Mouse (Mus musculus) spleen, postnatal 10 days (tissue): ENCODE results near the gene Lrrc66.

Experiments
- DNase-seq, 2 experiments: peaks; one replicate each; pipeline ENCODE4 v3.0.0; 2021 to 2022; ENCODE audit warnings: low spot score in 2 of 2

The Lrrc66 gene

DNA sequence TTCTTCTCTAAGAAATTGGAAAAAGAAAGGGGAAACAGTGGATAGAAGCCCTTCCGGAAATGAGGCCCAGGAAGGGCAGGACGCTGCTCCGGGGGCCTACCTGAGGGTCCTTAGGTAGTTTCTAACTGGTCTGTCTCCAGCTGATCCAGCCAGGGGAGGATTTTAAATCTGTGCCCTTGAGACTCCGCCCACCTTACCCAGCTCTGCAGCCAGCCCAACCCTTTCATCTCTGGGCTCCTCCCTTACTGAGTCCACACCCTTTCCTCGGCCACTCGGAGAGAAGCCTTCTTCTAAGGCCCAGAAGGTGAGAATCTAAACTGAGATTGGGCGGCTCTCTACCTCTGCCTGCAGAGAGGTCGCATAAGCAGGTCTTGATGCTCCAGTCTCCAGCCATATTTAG lies at the start of gene Lrrc66:
TSS of gene Lrrc66 (minus strand) at position 236 of the 400 bp plus-strand sequence.
- DNase-seq: no peak

DNA sequence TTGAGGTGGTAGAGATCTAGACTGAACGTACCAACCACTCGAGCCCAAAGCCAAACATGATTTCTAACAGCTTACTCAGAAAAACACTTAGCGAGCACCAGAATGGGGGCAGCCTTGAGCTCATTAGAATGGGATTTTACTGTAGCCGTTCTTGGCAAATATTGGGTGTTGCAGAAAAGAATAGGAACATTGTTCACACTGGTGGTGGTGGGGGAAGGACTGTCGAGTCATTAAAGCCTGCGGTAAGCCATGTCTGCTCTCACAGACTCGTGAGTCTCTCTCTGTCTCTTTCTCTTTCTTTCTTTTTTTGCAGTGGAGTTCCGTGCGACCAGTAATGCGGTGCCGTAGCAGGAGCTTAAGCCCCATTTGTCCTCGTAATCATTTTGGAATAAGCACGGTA lies 44.3 kb upstream of the Lrrc66 start:
- DNase-seq: no peak

DNA sequence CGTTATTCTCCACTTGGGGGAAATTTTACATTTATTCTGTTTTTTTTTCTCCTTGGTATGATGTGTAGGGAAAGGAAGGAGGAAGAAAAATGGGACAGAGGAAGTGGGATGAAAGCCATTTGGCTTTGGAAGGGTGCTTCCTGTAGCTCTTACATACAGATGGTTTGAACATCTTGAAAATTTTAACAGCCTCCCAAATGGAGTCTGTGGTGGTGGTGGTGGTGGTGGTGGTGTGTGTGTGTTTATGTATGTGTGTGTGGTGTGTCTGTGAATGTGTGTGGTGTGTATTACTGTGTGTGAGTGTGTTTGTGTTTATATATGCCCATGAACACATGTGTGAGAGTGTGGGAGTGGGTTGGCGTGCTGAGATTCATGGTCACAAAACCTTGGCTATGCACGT lies 43.3 kb upstream of the Lrrc66 start:
- no peak for DNase-seq

DNA sequence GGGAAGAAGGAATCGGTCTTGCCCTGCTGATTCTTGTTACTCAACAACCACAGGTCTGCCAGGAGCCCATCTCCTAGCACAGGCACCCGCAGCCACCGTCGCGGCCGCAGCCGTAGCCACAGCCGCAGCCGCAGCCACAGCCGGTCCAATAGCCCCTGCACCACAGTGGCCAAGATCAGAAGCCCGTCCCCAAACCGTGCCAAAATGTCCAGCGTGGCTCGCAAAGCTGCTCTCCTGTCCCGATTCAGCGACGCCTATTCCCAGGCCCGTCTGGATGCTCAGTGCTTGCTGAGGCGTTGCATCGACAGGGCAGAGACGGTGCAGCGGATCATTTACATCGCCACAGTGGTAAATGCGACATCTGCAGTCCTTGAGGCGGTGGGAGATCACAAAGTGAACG lies 37.1 kb upstream of the Lrrc66 start:
- no peak for DNase-seq

DNA sequence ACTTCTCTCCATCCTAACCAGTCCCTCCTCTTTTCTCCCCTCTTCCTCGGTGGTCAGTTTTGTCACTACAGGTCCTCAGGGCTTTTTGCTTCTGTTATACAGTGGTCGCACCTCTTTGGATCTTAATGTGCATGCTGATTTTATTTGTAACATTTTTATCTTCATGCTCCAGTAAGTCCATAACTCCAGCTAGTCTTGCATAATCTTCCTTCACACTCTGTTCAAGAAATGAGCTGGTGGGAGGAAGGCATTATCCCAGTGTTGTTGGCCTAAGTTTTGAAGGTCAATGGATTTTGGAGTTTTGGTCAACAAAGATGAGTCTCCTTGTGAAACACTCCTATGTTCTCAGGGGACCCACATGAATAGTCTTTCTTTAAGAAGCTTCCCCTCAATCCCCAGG lies 35.6 kb upstream of the Lrrc66 start:
- no peak for DNase-seq

DNA sequence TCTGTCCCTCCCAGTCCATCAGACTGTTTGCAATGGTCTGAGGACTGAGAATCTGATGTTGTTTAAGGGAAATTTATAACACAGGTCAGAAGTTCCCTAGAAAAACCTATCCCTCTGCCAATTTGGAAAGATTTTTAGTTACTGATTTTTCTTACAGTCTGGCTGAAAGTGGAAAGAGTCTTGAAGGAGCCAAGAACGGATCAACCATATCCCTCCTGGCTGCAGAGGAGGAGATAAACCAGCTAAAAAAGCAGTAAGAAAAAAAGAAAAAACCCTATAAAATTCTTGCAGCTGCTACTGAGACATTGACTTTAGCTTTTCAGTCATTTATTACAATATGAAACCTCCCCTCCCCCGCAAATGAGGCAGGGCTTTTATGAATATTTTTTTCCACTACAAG lies 34.4 kb upstream of the Lrrc66 start:
- DNase-seq: no peak

DNA sequence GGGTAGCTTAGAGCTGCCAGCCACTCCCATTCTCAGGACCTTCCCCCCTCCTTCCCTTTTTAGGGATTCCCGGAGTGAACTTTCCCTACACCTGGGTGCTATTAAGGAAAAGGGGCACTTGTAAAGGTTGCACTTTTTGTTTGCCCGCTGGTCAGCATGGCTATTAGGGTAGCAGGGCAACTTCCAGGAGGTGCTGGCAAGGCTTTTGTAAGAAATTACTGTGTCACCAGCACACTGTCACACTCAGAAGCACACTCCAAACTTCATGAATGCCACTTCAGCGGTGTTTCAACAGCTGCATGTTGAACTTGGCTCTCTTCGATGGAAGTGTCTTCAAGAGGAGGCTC lies 19.5 kb upstream of the Lrrc66 start:
- no peak for DNase-seq

DNA sequence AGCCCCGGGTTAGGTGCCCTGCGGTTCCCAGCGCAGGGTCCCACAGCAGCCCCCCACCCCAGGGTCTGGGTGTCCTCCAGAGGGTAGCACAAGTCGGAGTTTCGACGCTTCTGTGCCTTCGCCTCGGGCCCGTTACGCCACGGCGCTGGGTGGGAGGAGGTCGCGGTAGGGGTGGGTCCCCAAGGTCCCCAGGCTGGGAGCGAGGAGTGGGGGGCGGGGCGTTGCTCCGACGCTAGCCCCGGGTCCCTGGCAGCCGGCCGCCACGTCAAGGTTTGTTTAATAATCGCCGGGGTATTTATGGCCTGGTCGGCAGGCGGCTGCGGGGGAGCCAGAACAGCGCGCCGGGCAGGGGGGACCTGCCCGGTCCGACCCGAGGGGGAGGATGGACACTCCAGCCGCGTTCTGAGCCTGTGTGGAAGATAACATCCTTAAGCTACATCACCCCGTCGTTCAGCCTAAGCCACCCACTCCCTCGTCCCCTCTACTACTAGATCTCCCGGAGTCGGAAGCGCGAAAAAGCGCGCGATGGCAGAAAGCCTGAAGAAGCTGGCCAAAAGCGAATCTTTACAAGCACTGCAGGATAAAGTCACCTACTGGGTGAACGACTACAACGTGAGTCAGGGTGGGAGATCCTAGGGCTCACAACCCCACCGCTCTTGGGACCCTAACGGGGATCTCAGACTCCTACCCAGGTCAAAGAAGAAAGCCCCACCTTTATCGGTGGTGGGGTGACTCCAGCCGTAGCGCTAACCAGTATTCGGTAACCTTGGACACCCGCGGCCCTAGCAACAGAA lies 18.9 kb upstream of the Lrrc66 start, which contains the start of gene Spata18:
TSS of gene Spata18 (plus strand) at position 319 of the 794 bp plus-strand sequence.
- DNase-seq: peak in 1 of 2 experiments; percentile 19

DNA sequence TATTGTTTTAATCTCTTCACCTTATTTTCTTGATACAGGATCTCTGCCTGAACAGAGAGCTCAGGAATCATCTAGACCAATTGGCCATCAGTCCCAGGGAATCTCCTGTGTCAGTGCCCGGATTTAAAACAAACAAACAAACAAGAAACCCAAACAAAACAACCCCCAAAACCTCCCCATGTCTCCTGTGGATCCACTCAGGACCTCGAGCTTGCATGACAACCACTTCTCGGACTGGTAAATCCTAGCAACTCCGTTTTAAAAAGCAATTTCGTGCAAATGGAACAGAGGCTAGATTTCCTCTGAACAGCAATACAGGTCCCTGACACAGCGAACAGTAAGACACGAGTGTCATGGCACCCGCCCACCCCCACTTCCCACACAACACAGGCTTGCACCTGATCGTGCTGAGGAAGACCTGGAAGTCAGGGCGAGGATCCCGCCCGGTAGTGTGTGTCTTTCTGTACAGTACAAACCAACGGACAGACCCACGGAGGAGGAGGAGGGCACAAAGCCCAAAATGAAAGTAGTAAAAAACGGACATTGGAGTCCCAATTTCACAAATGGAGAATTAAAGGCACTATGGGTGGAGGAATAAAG lies 18.1 kb upstream of the Lrrc66 start:
- DNase-seq: no peak

DNA sequence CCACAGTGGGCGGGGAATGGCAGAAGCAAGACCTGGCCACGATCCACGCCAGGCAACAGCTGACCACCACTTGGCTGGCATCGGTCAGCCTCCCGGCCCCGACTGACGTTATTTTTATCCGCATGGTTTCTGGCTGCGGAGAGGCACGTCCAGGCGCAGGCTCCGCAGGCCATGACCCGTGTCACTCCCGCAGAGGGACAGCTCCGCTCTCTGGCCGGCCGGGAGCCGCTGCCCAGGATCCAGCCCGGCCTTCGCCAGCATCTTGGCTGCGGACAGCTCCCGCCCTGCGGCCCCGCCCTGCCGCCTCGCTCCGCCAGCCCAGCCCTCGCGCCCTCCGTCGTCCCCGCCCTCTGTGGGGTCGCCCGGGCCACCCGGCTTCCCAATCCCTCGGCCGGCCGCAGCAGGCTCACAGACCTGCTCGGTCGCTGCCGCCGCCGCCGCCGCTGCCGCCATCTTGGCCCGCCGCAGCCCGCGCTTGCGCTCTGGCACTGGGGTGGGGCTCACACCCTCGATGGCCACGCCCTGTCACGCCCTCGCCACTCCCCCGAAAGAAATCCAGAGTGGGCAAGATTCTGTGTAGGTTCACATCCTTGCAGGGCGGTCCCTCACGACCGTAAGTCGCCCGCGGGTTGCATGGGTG lies 15.1 kb upstream of the Lrrc66 start, which contains the start of gene Sgcb:
TSS of gene Sgcb (minus strand) at position 530 of the 640 bp plus-strand sequence.
- peak; percentile 47 to 83 for DNase-seq

DNA sequence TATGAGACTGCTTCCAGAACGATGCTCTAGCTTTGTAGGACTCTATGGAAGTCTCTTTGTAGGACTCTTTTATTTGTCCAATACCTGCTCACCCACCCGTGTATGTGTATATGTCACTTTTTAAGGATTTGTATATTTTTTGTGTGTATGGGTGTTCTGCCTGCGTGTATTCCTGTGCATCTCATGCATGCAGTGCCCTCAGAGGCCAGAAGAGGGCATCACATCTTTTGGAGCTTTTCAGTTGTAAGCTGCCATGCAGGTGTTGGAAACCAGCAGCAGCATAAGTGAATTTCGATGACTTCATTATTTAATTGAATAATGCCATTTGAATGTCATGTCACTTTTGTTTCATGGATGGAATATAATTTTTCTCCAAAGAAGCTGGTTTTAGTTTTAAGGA lies 9.8 kb upstream of the Lrrc66 start:
- DNase-seq: peak in 1 of 2 experiments; percentile 41

DNA sequence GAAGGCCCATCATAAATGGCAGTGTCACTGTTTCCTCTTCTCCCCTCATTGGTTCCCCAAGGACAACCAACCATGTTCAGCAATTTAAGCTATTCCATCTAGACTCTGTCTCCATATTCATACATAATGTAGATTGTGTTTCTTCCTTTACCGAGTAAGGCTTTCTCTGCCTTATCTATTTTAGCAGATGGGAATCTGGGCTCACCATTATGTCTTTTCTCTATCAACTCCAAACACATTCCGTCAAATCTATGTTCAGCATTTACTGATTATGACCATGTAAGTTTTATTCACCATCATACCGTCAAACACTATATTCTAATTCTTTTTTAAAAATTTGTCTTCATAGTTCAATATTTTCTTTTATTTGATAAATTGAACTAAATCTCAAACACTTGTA lies 8.7 kb upstream of the Lrrc66 start:
- DNase-seq: no peak

DNA sequence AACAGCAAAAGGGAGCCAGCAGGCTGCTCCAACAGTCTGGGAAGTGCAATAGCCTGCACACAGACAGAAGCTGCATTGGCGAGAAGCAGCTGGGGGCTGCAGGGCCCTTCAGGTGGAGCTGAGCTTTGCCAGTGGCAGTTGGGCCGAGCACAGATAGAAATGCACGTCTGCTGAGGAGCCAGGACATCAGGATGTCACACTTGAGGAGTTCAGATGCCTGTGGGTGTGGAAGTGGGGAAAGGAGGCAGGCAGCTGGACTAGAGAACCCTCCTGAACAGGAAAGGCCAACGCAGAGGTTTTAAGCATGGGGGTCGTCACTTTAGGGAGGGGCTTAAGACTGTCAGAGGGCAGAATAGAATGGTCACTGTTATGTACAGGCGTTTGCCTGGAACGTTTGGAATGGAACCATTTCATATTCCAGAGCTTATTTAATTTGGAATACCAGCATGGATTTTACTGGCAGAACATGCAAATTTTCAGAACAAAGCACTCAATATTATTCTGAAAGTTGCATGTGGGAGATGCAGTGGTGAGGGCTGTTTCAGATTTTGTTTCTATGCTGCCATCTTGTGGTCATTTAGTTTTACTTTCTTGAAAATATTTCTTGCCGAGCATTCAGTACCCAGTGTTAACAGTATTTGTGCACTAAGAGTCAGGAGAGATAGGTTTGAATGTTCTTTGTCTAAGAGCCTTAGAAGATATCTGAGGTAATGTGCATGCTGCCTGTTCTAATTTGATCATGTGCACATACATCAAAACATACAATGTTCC lies 5.2 kb upstream of the Lrrc66 start:
- no peak for DNase-seq

DNA sequence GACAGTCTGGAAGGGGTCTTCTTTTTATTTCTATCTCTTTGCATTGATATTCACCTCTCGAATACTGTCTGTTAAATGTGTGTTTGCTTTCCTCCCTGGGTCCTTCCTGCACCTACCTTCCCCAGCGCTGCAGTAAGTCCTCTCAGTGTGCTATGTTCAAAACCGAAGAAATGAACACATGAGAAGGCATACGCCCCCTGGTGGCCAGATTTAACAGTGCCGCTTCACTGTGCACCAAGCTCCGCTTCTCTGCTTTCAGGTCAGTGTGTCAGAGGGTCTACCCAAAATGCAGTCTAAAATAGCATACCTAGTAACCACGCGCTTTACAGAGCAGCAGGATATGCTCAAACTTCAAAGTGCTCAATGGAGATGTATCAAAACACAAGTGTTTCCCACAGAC lies 815 bp upstream of the Lrrc66 start:
- DNase-seq: peak; percentile 28 to 73

DNA sequence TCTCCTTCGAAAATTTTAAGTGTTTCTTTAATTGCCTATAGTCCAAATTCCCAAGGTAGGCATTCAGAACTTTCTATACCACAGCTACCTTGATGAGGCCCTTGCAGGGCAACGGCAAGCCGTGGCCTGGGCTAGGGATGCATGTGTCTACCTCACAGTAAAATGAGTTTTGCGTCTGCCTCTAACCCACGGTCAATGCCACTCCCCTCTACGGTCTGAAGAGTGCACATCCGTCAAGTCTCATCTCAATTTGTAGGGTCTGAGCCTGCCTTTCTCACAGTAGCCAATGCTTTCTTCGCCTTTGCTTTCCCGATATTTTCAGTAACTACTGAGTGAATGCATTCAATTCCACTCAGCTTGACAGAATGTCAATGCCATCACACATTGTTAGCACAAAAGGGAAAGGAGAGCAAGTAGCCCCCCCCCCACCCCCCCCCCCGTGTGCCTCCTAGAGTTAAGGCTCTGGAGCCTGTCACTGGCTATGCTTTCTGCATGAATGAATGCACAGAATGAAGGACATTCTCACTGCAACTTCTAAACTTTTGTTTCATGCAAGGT lies 1.2 kb downstream of the Lrrc66 start:
- DNase-seq: no peak

DNA sequence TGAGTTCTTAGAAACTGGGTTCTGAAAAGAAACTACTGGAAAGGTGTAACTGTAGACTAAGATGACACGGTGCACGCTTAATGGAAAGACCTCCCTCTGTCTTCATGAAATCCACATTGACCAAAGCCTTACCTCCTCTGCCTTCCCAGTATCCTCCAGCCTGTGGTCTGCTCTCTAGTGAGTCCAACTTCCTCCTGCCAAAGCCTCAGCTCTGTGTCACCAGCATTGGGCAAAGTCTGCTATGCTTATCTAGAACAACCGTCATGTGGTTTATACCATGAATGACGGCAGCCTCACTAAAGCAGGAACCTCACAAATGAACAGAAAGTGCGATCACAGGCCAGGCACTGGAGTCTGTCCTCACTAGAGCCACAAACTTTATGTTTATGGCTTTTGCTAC lies 2.2 kb downstream of the Lrrc66 start:
- DNase-seq: no peak

DNA sequence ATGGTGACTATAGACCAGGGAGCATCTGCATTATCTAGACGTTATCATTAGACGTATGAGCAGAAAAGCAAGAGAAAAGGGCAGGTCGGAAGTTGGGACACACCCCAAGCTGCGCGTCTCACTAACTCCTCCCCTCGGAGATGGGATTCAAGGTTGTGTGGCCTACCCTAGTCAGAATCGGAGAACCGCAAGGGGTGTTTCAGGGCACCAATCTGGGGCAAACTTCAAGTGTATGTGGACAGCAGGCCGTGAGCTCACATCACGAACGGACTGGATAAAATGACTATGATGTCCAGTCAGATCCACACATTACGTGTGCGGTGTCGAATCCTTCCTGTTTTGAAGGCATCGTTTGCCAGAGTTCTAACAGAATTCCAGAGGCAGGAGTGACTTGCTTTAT lies 4.3 kb downstream of the Lrrc66 start:
- DNase-seq: no peak

DNA sequence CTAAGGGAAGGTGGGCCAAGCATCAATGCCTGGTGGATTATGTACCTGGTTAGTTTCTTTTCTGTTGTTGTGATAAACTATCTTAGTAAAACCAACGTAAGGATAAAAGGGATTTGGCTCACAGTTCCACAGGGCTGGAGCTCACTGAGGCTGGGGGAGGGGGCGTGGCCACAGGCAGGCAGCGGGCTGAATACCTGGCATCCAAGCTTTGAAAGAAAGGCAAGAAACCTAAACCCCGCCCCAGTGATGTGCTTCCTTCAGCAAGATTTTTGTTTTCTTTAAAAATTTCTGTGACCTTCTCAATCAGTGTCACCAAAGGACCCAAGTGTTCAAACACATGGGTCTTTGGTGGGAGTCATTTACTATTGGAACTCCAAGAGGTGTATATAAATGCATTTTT lies 4.8 kb downstream of the Lrrc66 start:
- no peak for DNase-seq

DNA sequence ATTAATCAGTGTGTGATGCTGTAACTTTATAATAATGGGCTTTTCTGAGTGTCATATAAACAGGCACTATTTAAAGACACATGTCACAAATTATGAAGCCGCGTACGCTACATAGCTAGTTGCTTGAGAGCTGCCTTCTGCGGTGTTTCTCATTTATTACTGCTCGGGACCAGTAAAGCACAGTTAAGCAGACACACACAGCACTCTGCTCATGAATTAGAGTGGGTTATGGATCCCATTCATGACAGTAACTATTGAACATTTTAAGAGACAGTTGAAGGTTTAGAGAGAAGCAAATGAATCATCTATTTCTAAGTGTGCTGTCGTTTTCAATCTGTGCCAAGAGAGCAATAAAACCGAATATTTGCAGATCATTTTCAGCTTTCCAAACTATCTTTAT lies 5.5 kb downstream of the Lrrc66 start:
- no peak for DNase-seq

DNA sequence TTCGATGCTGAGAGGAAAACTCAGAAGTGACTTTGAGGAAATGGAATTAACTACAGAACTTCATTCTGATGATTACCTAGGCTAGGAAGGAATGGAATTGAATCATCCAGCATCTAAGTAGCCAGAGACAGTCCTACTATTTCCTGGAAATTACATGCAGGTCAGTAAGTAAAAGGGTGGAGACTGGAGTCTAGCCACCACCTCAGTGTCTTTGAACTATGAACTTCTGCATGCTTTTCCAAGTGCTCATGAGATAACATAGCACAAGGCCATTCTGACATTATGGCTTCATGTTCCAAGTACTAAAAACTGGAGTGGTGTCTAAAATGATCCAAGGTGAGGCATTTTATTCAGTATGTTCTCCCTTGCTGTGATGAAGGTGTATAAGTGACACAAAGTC lies 6.8 kb downstream of the Lrrc66 start:
- DNase-seq: no peak

DNA sequence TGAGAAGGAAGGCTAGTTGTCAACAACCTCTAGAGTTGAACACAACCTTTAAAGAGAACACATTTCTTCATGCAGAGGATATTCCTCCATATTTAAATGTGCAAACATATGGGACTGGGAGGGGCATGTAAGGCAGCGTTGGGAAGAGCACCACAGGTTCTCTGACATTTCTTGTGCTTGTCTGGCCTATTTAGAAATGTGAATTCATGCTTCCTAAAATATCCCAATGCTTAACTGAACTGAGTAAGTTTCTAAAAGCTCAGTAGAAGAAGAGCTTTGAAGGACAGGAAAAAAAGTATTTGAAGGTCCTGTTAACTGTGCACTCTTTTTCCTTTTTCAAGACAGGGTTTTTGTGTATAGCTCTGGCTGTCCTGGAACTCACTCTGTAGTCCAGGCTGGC lies 13.4 kb downstream of the Lrrc66 start:
- DNase-seq: no peak

DNA sequence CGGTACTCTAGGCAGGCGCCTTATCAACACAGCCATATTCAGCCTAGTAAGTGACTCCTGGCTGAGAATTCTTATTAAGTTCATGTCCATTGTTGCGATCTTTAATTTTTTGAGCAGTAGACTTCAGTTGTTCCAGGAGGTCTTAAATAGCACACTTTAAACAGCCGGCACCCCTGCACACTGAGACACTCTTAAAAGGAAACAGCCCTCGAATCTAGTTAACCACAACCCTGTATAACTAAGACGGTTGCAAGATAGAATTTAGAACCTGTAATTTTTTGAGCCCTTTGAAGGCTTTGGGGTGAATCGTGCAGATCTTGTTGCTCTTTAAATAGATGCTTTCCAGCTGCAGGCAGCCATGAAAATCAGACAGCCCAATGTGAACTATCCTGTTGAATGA lies 17.1 kb downstream of the Lrrc66 start:
- no peak for DNase-seq
